Mouse (Mus musculus) hindbrain, embryonic 14.5 days (tissue): ENCODE data around the gene Mark3. TPM values are rescaled to one million over a fixed set of nuclear protein-coding genes. Genes with fewer than 3 reads are reported as not detected.
A peak's percentile ranks its signal among the peaks of the same experiment; 100 is the strongest.

Experiments used
- ATAC-seq: fragments of 200-750 bp; cut with Nextera tagmentation; 2 replicates; pipeline ENCODE4 v1.8.0; 2017; ENCODE audit warnings: moderate number of reproducible peaks, mild to moderate bottlenecking, moderate TSS enrichment, moderate library complexity; ENCODE audit not compliant: low FRiP score
- DNase-seq: peaks from one replicate; pipeline ENCODE4 v3.0.0-alpha.2; 2015; ENCODE audit warnings: low spot score
- H3K27ac ChIP-seq: fragments of 300-500 bp; sonication (generic); 2 replicates; pipeline ENCODE4 v1.5.1; 2014; ENCODE audit warnings: mild to moderate bottlenecking, moderate library complexity
- H3K27me3 ChIP-seq: fragments of 300-500 bp; sonication (generic); 2 replicates; pipeline ENCODE4 v1.6.1; 2014; ENCODE audit warnings: mild to moderate bottlenecking, low read length, mixed read lengths; ENCODE audit not compliant: control insufficient read depth, insufficient read depth
- H3K36me3 ChIP-seq: fragments of 300-500 bp; sonication (generic); replicated peaks from 2 replicates; pipeline ENCODE4 v1.6.1; 2014; ENCODE audit not compliant: control insufficient read depth, insufficient read depth
- H3K4me1 ChIP-seq: fragments of 300-500 bp; sonication (generic); replicated peaks from 2 replicates; pipeline ENCODE4 v1.6.1; 2014; ENCODE audit warnings: antibody characterized with exemption, low read length, mixed read lengths; ENCODE audit not compliant: control insufficient read depth, insufficient read depth
- H3K4me2 ChIP-seq: fragments of 300-500 bp; sonication (generic); replicated peaks from 2 replicates; pipeline ENCODE4 v1.6.1; 2014; ENCODE audit warnings: mild to moderate bottlenecking, moderate library complexity
- H3K4me3 ChIP-seq: fragments of 300-500 bp; sonication (generic); replicated peaks from 2 replicates; pipeline ENCODE4 v1.5.1; 2014; ENCODE audit warnings: mild to moderate bottlenecking, low read length
- H3K9ac ChIP-seq: fragments of 300-500 bp; sonication (generic); 2 replicates; pipeline ENCODE4 v1.6.1; 2014
- H3K9me3 ChIP-seq: fragments of 300-500 bp; sonication (generic); 2 replicates; pipeline ENCODE4 v1.6.1; 2016; ENCODE audit warnings: low read length; ENCODE audit not compliant: control insufficient read depth
- WGBS: fragments of 180-500 bp; shearing (Covaris S2); extraction: QIAGEN DNeasy Blood & Tissue Kit; methylation state at CpG from one replicate; pipeline ENCODE4 v1.1.7; 2014; 5-methylcytosine and 5-hydroxymethylcytosine counted together
- polyA plus RNA-seq: library from polyadenylated mRNA; unstranded; fragments of >200 nt; fragmentation: Nextera tagmentation; extraction: Ambion mirVana; gene quantifications from 2 replicates; pipeline ENCODE4 v1.2.1, GENCODE M21; 2014

Gene Mark3
- polyA plus RNA-seq, 1 experiment from 2014 or later, result 76.4 TPM

DNA sequence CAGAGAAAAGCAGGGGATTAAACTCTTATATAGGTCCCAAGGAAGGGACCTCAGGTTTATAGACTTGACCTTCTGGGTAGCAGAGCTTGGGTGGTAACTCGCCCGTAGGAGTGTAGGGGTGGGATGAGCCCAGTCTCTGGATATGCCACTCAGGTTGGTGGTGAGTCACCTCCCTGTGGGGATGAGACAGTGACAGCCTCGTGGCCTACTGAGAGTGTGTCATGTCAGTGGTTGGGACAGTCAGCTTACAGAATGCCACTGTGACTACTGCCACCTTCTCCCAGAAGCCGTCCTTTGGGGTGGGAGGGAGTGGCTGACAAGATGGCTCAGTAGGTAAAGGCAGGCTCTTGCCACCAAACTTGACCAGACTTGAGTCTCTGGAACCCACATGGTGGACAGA, 112.1 kb downstream of the Mark3 start:
- DNase-seq (no peak), ATAC-seq (no peak)
- WGBS, result 91% methylated on average over 4 of the region's 4 CpGs
- no peak overlapping the region for H3K4me3 ChIP-seq
- no peaks in the 10 kb centered on the region for H3K27me3 ChIP-seq
- no peak overlapping the region for H3K9ac ChIP-seq
- peaks cover 25% of the 10 kb centered on the region for H3K4me1 ChIP-seq
- peak overlapping the region; percentile 82 for H3K27ac ChIP-seq
- H3K4me2 ChIP-seq, result no peak overlapping the region
- H3K9me3 ChIP-seq, result no peaks in the 10 kb centered on the region
- peaks cover 11% of the 10 kb centered on the region; the same call in 1 of the 2 replicates for H3K36me3 ChIP-seq

DNA sequence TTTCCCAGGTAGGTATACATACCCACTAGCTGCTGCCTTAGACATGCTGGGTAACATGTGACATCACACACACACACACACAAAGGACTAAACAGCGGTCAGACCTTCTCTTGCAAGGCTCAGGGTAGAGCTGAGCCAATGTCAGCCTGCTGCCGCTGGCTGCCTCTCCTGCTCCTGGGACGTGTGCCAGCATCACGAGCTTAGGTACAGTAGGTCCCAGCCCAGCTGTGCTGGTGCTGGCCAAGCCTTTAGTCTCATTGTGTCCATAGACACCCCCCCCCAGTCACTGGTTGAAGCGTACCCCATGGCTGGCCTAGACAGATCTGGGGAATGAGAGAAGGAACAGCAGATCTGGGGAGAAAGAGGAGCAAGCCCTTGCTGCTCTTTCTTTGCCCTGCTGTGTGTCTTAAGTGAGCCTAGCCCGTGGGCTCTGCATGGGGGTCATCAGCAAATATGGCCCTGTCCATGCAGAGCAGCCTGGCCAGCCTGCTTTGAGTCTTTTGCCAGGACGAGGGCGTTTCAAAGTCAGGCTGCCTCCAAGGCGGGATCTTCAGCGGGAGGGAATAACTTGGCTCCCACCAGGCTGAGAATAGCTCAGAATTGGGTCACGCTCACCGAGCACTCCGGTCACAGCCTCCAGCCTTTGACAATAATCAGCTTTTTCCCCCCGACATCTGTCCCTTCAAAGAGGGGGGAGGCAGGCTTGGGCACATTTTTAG, 113.2 kb downstream of the Mark3 start:
- Histone ChIP-seq H3K9me3 (no peaks in the 10 kb centered on the region), H3K9ac (peak overlapping the region; percentile 45), H3K4me1 (peaks cover 28% of the 10 kb centered on the region), H3K27ac (peak overlapping the region; percentile 82), H3K4me3 (no peak overlapping the region), H3K27me3 (no peaks in the 10 kb centered on the region), H3K36me3 (peaks cover 3% of the 10 kb centered on the region; the same call in 1 of the 2 replicates), H3K4me2 (0 out of 2 replicates have a peak overlapping the region, but pooled peaks have one; percentile 2)
- DNase-seq, result peak; percentile 59
- WGBS, result 12% methylated on average over 14 of the region's 14 CpGs
- peak; percentile 57 for ATAC-seq

DNA sequence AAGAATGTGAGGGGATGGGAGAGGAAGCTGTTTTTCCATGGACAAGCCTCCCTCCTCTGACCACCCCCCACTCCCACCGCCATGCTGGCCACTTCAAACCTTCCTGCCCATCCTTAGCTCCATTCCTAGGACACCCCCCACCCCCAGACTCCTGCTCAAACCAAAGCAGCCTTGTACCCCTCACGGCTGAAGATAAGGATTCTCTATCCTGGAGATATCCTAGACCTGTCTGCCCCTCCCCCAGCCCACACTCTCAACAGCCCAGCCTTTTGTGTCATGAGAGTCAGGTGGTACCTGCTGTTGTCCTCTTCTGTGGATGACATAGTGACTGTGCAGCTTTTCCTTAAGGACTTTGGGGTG, 113.7 kb downstream of the Mark3 start:
- Histone ChIP-seq H3K4me1 (peaks cover 34% of the 10 kb centered on the region), H3K9ac (no peak overlapping the region), H3K36me3 (no peaks in the 10 kb centered on the region; the same call in 1 of the 2 replicates), H3K9me3 (no peaks in the 10 kb centered on the region), H3K27me3 (no peaks in the 10 kb centered on the region), H3K27ac (peak overlapping the region; percentile 82), H3K4me3 (no peak overlapping the region), H3K4me2 (0 out of 2 replicates have a peak overlapping the region, but pooled peaks have one; percentile 2)
- ATAC-seq (no peak), DNase-seq (no peak)
- 27% methylated on average over 2 of the region's 2 CpGs for WGBS

DNA sequence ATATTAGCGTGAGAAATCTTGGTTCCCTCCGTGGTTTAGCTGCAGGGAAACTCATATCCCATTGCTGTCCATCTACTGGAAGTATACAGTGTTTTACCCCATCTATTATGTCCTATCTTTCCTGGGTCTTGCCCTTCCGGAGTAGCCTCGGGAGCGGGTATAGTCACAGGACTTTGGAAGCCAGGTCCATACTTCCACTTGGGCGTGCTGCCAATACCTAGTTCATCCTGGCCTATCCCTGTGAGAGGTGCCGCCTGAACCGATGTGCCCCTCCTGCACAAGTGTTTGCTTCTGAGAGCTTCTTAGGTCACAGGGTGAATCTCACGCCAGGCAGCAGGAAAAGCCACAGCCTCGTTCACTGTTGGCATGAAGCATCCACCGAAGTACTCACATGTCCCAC, 115.1 kb downstream of the Mark3 start:
- ATAC-seq (no peak), DNase-seq (no peak)
- Histone ChIP-seq H3K9ac (no peak overlapping the region), H3K4me1 (peaks cover 47% of the 10 kb centered on the region), H3K36me3 (no peaks in the 10 kb centered on the region), H3K27ac (no peak overlapping the region), H3K27me3 (no peaks in the 10 kb centered on the region), H3K9me3 (no peaks in the 10 kb centered on the region), H3K4me3 (no peak overlapping the region), H3K4me2 (no peak overlapping the region)
- WGBS, result 84% methylated on average over 11 of the region's 11 CpGs

DNA sequence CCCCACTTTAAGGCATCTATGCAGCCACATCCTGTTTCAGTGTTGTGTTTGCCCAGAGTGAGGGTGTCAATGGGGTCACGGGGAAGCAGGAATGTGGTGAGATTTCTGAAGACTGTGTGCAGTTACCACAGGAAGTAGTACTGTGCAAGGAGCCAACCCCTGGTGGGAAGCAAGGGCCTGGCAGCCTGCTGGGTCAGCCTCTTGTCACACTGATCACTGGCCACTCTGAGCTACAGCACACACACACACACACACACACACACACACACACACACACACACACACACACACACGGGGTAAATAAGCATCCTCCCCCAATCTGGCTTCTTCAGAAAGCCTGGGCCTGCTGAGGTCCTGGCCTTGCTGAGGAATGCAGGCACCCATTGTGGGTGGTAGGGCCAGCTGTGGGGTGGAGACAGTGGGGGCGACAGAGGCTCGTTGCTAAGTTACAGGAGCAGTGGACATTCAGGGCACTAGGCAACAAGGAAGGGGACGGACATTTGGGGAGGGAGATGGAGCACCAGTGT, 117.1 kb downstream of the Mark3 start:
- Histone ChIP-seq H3K36me3 (no peaks in the 10 kb centered on the region), H3K9ac (no peak overlapping the region), H3K27me3 (no peaks in the 10 kb centered on the region), H3K4me2 (no peak overlapping the region), H3K4me1 (peaks cover 63% of the 10 kb centered on the region), H3K9me3 (no peaks in the 10 kb centered on the region), H3K4me3 (no peak overlapping the region), H3K27ac (peak overlapping the region; percentile 86)
- DNase-seq (no peak), ATAC-seq (peak; percentile 44)
- WGBS, result 3% methylated on average over 5 of the region's 5 CpGs

DNA sequence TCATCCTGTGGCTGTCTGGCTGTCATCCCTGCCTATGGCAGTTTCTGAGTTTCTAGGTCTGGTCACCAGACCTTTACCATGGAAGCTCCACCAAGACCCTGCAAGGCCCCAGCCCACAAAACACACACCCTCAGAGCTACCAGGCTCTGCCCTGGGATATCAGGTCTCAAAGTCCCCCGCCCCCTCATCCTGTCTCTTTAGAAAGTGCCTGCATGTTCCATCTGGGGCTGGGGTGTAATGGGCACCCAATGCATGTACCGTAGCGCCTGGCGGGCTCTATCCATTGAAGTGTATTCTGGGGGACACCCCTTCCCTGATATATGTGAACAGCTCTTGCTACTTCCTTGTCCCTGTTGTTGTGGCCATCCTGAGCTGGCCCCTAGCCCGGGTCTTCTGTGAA, 118.6 kb downstream of the Mark3 start:
- no peak for ATAC-seq
- Histone ChIP-seq H3K4me1 (peaks cover 52% of the 10 kb centered on the region), H3K9ac (no peak overlapping the region; the same call in 1 of the 2 replicates), H3K27ac (peak overlapping the region; percentile 86), H3K36me3 (no peaks in the 10 kb centered on the region), H3K27me3 (no peaks in the 10 kb centered on the region), H3K4me2 (no peak overlapping the region), H3K4me3 (no peak overlapping the region), H3K9me3 (no peaks in the 10 kb centered on the region)
- DNase-seq, result no peak
- 58% methylated on average over 5 of the region's 5 CpGs for WGBS

DNA sequence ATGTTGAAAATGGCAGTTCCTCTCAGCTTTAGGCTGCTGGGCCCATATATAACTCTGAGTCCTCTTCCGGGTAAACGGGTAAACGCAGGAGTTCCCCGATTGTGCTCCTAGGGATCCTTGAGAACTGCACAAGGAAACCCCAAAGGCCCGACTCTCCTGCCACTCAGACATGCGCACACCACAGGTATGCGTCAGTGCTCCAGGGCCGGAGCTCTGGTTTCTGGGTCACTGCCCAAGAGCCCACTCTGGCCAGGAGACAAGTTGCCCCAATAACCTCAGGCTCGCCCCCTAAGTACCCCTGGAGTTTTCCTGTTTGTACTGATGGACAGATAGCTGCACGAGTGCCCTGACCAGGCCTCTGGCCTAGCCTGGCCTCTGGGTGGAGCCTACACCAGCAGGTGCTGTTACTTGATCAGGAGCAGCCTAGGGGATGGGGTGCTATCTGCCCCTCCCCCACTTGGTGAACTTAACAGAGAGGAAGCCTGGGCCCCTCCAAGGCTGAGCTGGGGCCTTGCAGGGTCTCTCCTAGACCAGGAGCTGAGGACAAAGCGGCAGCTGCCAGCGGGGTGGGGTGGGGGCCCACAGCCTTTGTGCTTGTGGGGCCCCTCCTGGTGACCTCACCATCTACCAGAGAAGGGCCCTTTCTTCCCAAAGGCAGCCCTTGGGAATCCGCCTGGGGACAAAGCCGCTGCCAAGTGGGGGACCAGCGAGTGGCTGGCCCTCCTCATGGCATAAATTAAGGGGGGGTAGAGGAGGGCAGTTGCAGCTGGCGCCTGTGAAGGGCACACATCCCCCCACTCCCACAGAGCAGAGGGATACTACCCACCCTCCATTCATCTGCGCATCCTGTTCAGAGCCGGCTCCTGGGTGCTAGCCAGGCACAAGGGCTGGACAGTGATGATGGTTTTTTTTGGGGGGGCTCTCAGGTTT, 119.3 kb downstream of the Mark3 start:
- Histone ChIP-seq H3K9me3 (no peaks in the 10 kb centered on the region), H3K4me3 (no peak overlapping the region), H3K9ac (peak overlapping the region; percentile 10), H3K27me3 (no peaks in the 10 kb centered on the region), H3K27ac (peak overlapping the region; percentile 86), H3K36me3 (no peaks in the 10 kb centered on the region), H3K4me1 (peaks cover 49% of the 10 kb centered on the region), H3K4me2 (peak overlapping the region; percentile 26)
- 10% methylated on average over 18 of the region's 18 CpGs for WGBS
- ATAC-seq (peak; percentile 81), DNase-seq (peak; percentile 66)

DNA sequence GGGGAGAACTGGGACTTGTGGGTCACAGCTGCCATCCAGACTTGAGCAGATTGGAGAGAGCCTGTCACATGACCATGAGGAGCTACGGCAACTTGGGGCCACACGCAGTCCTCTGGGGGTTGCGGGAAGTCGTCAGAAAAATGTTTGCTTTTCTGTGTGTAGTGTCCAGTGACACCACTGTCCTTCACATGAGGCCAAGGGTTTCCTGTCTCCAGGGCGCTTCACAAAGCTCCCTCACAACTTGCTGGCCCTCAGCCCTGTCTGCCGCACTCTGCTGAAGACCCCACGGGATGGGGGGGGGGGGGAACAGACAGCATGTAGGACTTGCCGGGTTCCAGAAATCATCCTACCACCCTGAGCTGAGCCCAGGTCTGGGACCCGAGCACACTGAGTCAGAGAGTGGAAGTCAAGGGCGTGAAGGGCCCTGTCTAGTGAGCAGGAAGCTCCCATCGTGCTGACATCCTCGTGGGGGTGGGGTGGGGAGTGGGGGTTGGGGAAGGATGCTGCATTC, 120.0 kb downstream of the Mark3 start:
- H3K27ac ChIP-seq, result peak overlapping the region; percentile 86
- peak overlapping the region; percentile 25; the same call in 1 of the 2 replicates for H3K9ac ChIP-seq
- H3K27me3 ChIP-seq, result no peaks in the 10 kb centered on the region
- H3K9me3 ChIP-seq, result no peaks in the 10 kb centered on the region
- peak overlapping the region; percentile 26 for H3K4me2 ChIP-seq
- H3K4me3 ChIP-seq, result no peak overlapping the region
- 3% methylated on average over 12 of the region's 12 CpGs for WGBS
- no peak for DNase-seq
- H3K4me1 ChIP-seq, result peaks cover 49% of the 10 kb centered on the region
- ATAC-seq, result peak; percentile 33
- H3K36me3 ChIP-seq, result no peaks in the 10 kb centered on the region
